Mouse (Mus musculus): ENCODE measurements around the gene Usp34.

DNA sequence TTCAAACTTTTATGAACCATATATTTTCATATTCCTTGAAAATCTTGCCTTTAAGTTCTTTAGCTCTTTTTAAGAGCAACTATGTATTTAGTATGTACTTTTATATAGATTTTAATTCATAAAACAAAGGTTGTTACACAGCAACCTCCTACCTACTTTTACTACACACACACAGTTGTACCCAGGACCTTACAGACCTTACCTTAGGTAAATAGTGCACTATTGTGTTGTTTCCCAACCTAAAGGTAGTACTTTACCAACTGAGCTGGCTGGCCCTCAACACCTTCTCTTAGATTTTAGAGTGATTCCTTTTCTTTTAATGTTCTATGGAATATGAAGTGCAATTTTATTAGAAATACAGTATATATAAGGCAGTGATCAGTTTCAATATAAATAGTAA, 65.8 kb downstream of the Usp34 start:
- no peak for TF ChIP-seq FLI1 (IDR thresholded peaks at IDR 0.05; ENCODE audit: low read length)
- TF ChIP-seq GATA1 (IDR thresholded peaks at IDR 0.05; ENCODE audit: borderline replicate concordance, low read length): no peak
